Mouse (Mus musculus) limb, embryonic 11.5 days (tissue): ENCODE data around the gene Smagp. TPM values are rescaled to one million over a fixed set of nuclear protein-coding genes. Genes with fewer than 3 reads are reported as not detected.

ENCODE experiments used
- microRNA-seq: library from miRNA; unstranded; fragments of <30 nt; microRNA quantifications from one replicate; pipeline ENCODE4, GENCODE M21; 2016
- polyA plus RNA-seq: library from polyadenylated mRNA; unstranded; fragments of >200 nt; fragmentation: Nextera tagmentation; extraction: Ambion mirVana; gene quantifications from 2 replicates; pipeline ENCODE4 v1.2.1, GENCODE M21; 2014

Gene Smagp
- polyA plus RNA-seq, 1 experiment from 2014 or later: 5.4 TPM

Small RNA genes lying within 50 kb of the gene (microRNA-seq; reads per million reads assigned to microRNA genes)
- gene Mir6961: not detected

Other genes starting within 250 kb of the Smagp start
- not detected in 2 replicates for gene Gm5475, start 214.8 kb downstream of the Smagp start, polyA plus RNA-seq
- 19.5 and 24.3 TPM in 2 replicates for gene Slc11a2, start 211.9 kb downstream of the Smagp start, polyA plus RNA-seq
- gene Letmd1, start 167.9 kb downstream of the Smagp start, polyA plus RNA-seq: 30.6 and 31.4 TPM in 2 replicates
- 27.8 and 28.1 TPM in 2 replicates for gene Csrnp2, start 141.5 kb downstream of the Smagp start, polyA plus RNA-seq
- gene Tfcp2, start 84.9 kb downstream of the Smagp start, polyA plus RNA-seq: 29.3 and 30.1 TPM in 2 replicates
- gene Pou6f1, start 37.0 kb downstream of the Smagp start, polyA plus RNA-seq: 3.9 and 4.2 TPM in 2 replicates
- 196 and 201 TPM in 2 replicates for gene Dazap2, start 21.6 kb downstream of the Smagp start, polyA plus RNA-seq
- 3.8 and 4.2 TPM in 2 replicates for gene Bin2, start 32.6 kb upstream of the Smagp start, polyA plus RNA-seq
- gene Cela1, start 51.0 kb upstream of the Smagp start, polyA plus RNA-seq: 0.65 and 1.4 TPM in 2 replicates
- gene Galnt6, start 92.4 kb upstream of the Smagp start, polyA plus RNA-seq: 0.04 and 0.07 TPM in 2 replicates
- gene Slc4a8, start 124.8 kb upstream of the Smagp start, polyA plus RNA-seq: 6.6 and 6.7 TPM in 2 replicates
- gene Scn8a, start 232.9 kb upstream of the Smagp start, polyA plus RNA-seq: 4.5 and 7.3 TPM in 2 replicates